Mouse (Mus musculus): ENCODE results near the gene Cenpb. TPM values are rescaled to one million over a fixed set of nuclear protein-coding genes. Genes with fewer than 3 reads are reported as not detected.

Gene Cenpb
- total and polyA plus RNA-seq, 3 experiments: 47.7 to 94.5 (median 88.5) TPM

GRCm38 (mm10) chr2:131139287-131139686 is 40.6 kb downstream of the Cenpb start:
- no peak for DNase-seq

- DNase-seq: no peak
Measured at GRCm38 (mm10) chr2:131138760-131139159, 41.1 kb downstream of the Cenpb start.

- no peak for DNase-seq
Measured at GRCm38 (mm10) chr2:131138296-131138695, 41.6 kb downstream of the Cenpb start.

GRCm38 (mm10) chr2:131135521-131136139 is 44.2 kb downstream of the Cenpb start:
- no peak for DNase-seq

- DNase-seq: no peak
Measured at GRCm38 (mm10) chr2:131134826-131135400, 45.0 kb downstream of the Cenpb start.

GRCm38 (mm10) chr2:131134381-131134780 is 45.5 kb downstream of the Cenpb start:
- peak; percentile 46 for DNase-seq

GRCm38 (mm10) chr2:131132930-131133547 is 46.8 kb downstream of the Cenpb start, which contains the start of gene Gm11037:
Gene Gm11037, plus strand, starts transcription at chr2:131133497.
- DNase-seq: no peak

GRCm38 (mm10) chr2:131132111-131132888 is 47.6 kb downstream of the Cenpb start:
- no peak for DNase-seq

GRCm38 (mm10) chr2:131130849-131131248 is 49.0 kb downstream of the Cenpb start:
- no peak for DNase-seq

- DNase-seq: no peak
Measured at GRCm38 (mm10) chr2:131129836-131130235, 50.0 kb downstream of the Cenpb start.

- no peak for DNase-seq
Measured at GRCm38 (mm10) chr2:131128636-131129157, 51.2 kb downstream of the Cenpb start.

- DNase-seq: no peak
Measured at GRCm38 (mm10) chr2:131128211-131128610, 51.7 kb downstream of the Cenpb start.

GRCm38 (mm10) chr2:131127161-131127730 is 52.6 kb downstream of the Cenpb start, which contains the start of gene Hspa12b:
Gene Hspa12b, plus strand, starts transcription at chr2:131127280.
- peak; percentile 65 for DNase-seq

- no peak for DNase-seq
Measured at GRCm38 (mm10) chr2:131125964-131126815, 53.7 kb downstream of the Cenpb start.

Other genes starting within 250 kb of the Cenpb start
- gene Gfra4, start 137.0 kb downstream of the Cenpb start, total RNA-seq (2021): 1 to 10 TPM; 5.9 to 6.1 TPM
- 30.4 and 56.7 TPM in 2 replicates for gene Gfra4, start 137.0 kb downstream of the Cenpb start, polyA plus RNA-seq (2012; rRNA removed)
- 1 to 10 TPM; 1.6 to 3.4 TPM for gene Adam33, start 116.3 kb downstream of the Cenpb start, total RNA-seq (2021)
- 11.5 and 15.5 TPM in 2 replicates for gene Adam33, start 116.3 kb downstream of the Cenpb start, polyA plus RNA-seq (2012; rRNA removed)
- 1 to 10 TPM; 4.1 to 6.6 TPM for gene Siglec1, start 93.3 kb downstream of the Cenpb start, total RNA-seq (2021)
- gene Siglec1, start 93.3 kb downstream of the Cenpb start, polyA plus RNA-seq (2012; rRNA removed): 17.9 and 19.8 TPM in 2 replicates
- gene Hspa12b, start 52.8 kb downstream of the Cenpb start, total RNA-seq (2021): 10 to 100 TPM in 1 of 2 experiments, 1 to 10 TPM in 1; 6.9 to 12.6 TPM
- gene Hspa12b, start 52.8 kb downstream of the Cenpb start, polyA plus RNA-seq (2012; rRNA removed): 9.4 and 16.4 TPM in 2 replicates
- not detected for gene Gm11037, start 46.6 kb downstream of the Cenpb start, total RNA-seq (2021)
- gene Gm11037, start 46.6 kb downstream of the Cenpb start, polyA plus RNA-seq (2012; rRNA removed): not detected in 2 replicates
- gene 1700037H04Rik, start 20.0 kb downstream of the Cenpb start, total RNA-seq (2021): 100 to 1,000 TPM; 114 to 123 TPM
- gene 1700037H04Rik, start 20.0 kb downstream of the Cenpb start, polyA plus RNA-seq (2012; rRNA removed): 195 and 319 TPM in 2 replicates
- 1 to 10 TPM; 3.4 to 5.5 TPM for gene Cdc25b, start 6.9 kb upstream of the Cenpb start, total RNA-seq (2021)
- gene Cdc25b, start 6.9 kb upstream of the Cenpb start, polyA plus RNA-seq (2012; rRNA removed): 7.7 and 9.7 TPM in 2 replicates
- 1 to 10 TPM; 4.3 to 5.4 TPM for gene Spef1, start 7.2 kb upstream of the Cenpb start, total RNA-seq (2021)
- 4.8 and 5.3 TPM in 2 replicates for gene Spef1, start 7.2 kb upstream of the Cenpb start, polyA plus RNA-seq (2012; rRNA removed)
- gene Ap5s1, start 27.0 kb upstream of the Cenpb start, total RNA-seq (2021): 10 to 100 TPM; 13.7 to 20.2 TPM
- gene Ap5s1, start 27.0 kb upstream of the Cenpb start, polyA plus RNA-seq (2012; rRNA removed): 89.8 and 91.7 TPM in 2 replicates
- 10 to 100 TPM; 46.2 to 48.8 TPM for gene Mavs, start 54.0 kb upstream of the Cenpb start, total RNA-seq (2021)
- 81.8 and 89.7 TPM in 2 replicates for gene Mavs, start 54.0 kb upstream of the Cenpb start, polyA plus RNA-seq (2012; rRNA removed)
- gene Pank2, start 82.4 kb upstream of the Cenpb start, total RNA-seq (2021): 10 to 100 TPM; 51.7 to 55.2 TPM
- 9.8 and 10.7 TPM in 2 replicates for gene Pank2, start 82.4 kb upstream of the Cenpb start, polyA plus RNA-seq (2012; rRNA removed)
- 10 to 100 TPM in 1 of 2 experiments, 1 to 10 TPM in 1; 8.6 to 13.0 TPM for gene Rnf24, start 172.8 kb upstream of the Cenpb start, total RNA-seq (2021)
- gene Rnf24, start 172.8 kb upstream of the Cenpb start, polyA plus RNA-seq (2012; rRNA removed): 2.4 and 2.5 TPM in 2 replicates

All from adrenal gland, adult 2 months (tissue).